Mouse (Mus musculus) kidney, embryonic 14.5 days (tissue): ENCODE measurements at regions not wholly inside any gene's neighbourhood (a gene's known extent, or its start where the extent isn't known, plus 50 kb on each side); places are given as distances from the start of the nearest gene placed in this dataset.

Experiments used
- ATAC-seq: fragments of 200-750 bp; cut with Nextera tagmentation; 2 replicates; pipeline ENCODE4 v1.8.0; 2017; ENCODE audit warnings: moderate number of reproducible peaks, mild to moderate bottlenecking, moderate TSS enrichment, moderate library complexity; ENCODE audit not compliant: low FRiP score, low TSS enrichment
- H3K27ac ChIP-seq: fragments of 300-500 bp; sonication (generic); 2 replicates; pipeline ENCODE4 v1.5.1; 2014; ENCODE audit warnings: low read depth, mild to moderate bottlenecking, low read length, moderate library complexity, mixed read lengths
- H3K27me3 ChIP-seq: fragments of 300-500 bp; sonication (generic); 2 replicates; pipeline ENCODE4 v1.6.1; 2014; ENCODE audit warnings: mild to moderate bottlenecking, low read length; ENCODE audit not compliant: control insufficient read depth, insufficient read depth
- H3K36me3 ChIP-seq: fragments of 300-500 bp; sonication (generic); 2 replicates; pipeline ENCODE4 v1.6.1; 2014; ENCODE audit warnings: low read length, mixed read lengths; ENCODE audit not compliant: control insufficient read depth, insufficient read depth
- H3K4me1 ChIP-seq: fragments of 300-500 bp; sonication (generic); 2 replicates; pipeline ENCODE4 v1.6.1; 2014; ENCODE audit warnings: low read length, mixed read lengths; ENCODE audit not compliant: control insufficient read depth, insufficient read depth
- H3K4me2 ChIP-seq: fragments of 300-500 bp; sonication (generic); replicated peaks from 2 replicates; pipeline ENCODE4 v1.6.1; 2014; ENCODE audit warnings: low read depth, mild to moderate bottlenecking, low read length
- H3K4me3 ChIP-seq: fragments of 300-500 bp; sonication (generic); 2 replicates; pipeline ENCODE4 v1.5.1; 2014; ENCODE audit warnings: mild to moderate bottlenecking, low read length
- H3K9ac ChIP-seq: fragments of 300-500 bp; sonication (generic); 2 replicates; pipeline ENCODE4 v1.6.1; 2014; ENCODE audit warnings: low read depth, mild to moderate bottlenecking, low read length, moderate library complexity
- H3K9me3 ChIP-seq: fragments of 300-500 bp; sonication (generic); 2 replicates; pipeline ENCODE4 v1.6.1; 2016; ENCODE audit warnings: low read length; ENCODE audit not compliant: control insufficient read depth
- WGBS: fragments of 180-500 bp; shearing (Covaris S2); extraction: QIAGEN DNeasy Blood & Tissue Kit; methylation state at CpG from one replicate; pipeline ENCODE4 v1.1.7; 2014; 5-methylcytosine and 5-hydroxymethylcytosine counted together

DNA sequence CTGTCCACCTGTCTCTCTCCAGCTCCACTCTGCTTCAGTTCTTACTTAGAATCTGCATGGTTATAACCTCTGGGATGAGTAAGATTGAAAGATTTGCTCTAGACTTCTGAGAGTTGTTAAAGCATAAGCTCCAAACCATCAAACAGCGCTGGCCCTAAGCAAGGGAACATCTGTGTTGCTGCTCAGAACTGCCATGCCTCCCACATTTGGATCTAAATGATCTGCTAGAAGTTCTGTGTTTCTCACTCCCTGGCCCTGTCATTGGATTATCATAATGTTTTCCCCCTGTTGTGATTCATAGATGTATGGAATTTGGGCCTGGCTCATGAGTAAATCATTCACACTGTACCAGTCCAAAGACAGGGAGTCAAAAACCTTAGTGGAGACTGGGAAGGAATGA lies 448.1 kb downstream of the 1190002N15Rik start:
- WGBS = 86% methylated on average over 1 of the region's 1 CpGs
- Histone ChIP-seq H3K4me3 (no peak overlapping the region), H3K4me2 (no peak overlapping the region), H3K9me3 (no peaks in the 10 kb centered on the region), H3K4me1 (no peaks in the 10 kb centered on the region), H3K9ac (no peak overlapping the region), H3K36me3 (no peaks in the 10 kb centered on the region), H3K27ac (no peak overlapping the region), H3K27me3 (no peaks in the 10 kb centered on the region)
- no peak for ATAC-seq

GRCm38 (mm10) chr9:94083629-94084411 lies 454.1 kb downstream of the 1190002N15Rik start:
- no peak for ATAC-seq
- H3K4me1 ChIP-seq = no peaks in the 10 kb centered on the region
- H3K9me3 ChIP-seq = no peaks in the 10 kb centered on the region
- H3K27me3 ChIP-seq = no peaks in the 10 kb centered on the region
- H3K9ac ChIP-seq = no peak overlapping the region
- no peak overlapping the region for H3K4me3 ChIP-seq
- no peak overlapping the region for H3K4me2 ChIP-seq
- WGBS = 84% methylated on average over 3 of the region's 3 CpGs
- H3K27ac ChIP-seq = no peak overlapping the region
- H3K36me3 ChIP-seq = no peaks in the 10 kb centered on the region

DNA sequence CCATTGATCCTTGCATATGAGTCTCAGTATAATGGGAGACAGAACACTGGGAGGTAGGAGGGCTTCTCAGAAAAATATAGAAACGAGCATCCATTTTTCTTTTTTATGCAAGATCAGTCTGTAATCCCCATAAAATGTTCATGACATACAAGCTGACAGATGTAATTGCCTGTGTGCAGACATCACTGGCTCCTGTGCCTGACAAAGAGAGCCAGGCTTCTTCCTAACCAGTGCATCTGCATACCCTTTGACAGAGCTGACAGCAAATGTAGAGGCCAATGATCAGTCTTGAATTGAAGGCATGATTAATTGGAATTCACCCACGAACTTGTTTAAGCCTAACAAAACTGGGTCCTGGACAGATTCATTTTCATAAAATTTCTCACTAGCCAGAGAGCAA lies 463.0 kb downstream of the 1190002N15Rik start:
- 40% methylated on average over 2 of the region's 2 CpGs for WGBS
- H3K36me3 ChIP-seq = no peaks in the 10 kb centered on the region
- H3K27ac ChIP-seq = no peak overlapping the region
- H3K4me1 ChIP-seq = no peaks in the 10 kb centered on the region
- no peak overlapping the region for H3K4me3 ChIP-seq
- no peaks in the 10 kb centered on the region for H3K27me3 ChIP-seq
- no peak for ATAC-seq
- H3K4me2 ChIP-seq = no peak overlapping the region
- H3K9me3 ChIP-seq = no peaks in the 10 kb centered on the region
- no peak overlapping the region for H3K9ac ChIP-seq

DNA sequence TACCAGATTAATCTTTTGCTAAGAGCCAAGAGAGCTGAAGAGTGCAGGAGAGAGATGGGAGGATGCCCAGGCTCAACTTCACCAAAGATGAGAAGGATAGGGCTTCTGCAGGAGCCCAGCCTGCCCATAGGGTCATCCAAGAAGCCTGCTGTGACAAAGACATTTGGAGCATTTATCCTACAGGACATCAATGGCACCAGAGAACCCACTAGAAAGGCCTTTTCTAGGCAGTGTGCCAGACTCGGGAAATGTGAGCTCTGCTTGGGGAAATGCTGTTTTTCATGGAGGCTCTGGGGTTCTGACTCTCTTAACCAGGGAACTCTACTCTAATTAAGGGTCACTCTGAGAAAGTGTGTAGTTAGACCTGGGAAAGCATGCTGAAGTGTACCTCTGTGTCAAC lies 470.8 kb downstream of the 1190002N15Rik start:
- no peak overlapping the region for H3K27ac ChIP-seq
- no peak overlapping the region for H3K4me3 ChIP-seq
- H3K36me3 ChIP-seq = no peaks in the 10 kb centered on the region
- H3K4me1 ChIP-seq = no peaks in the 10 kb centered on the region
- H3K4me2 ChIP-seq = no peak overlapping the region
- no peak overlapping the region for H3K9ac ChIP-seq
- no peak for ATAC-seq
- WGBS = 64% methylated on average over 1 of the region's 1 CpGs
- H3K9me3 ChIP-seq = no peaks in the 10 kb centered on the region
- no peaks in the 10 kb centered on the region for H3K27me3 ChIP-seq

GRCm38 (mm10) chr9:94053229-94053628 lies 484.7 kb downstream of the 1190002N15Rik start:
- H3K4me3 ChIP-seq = no peak overlapping the region
- no peak for ATAC-seq
- no peaks in the 10 kb centered on the region for H3K36me3 ChIP-seq
- no peak overlapping the region for H3K9ac ChIP-seq
- no peaks in the 10 kb centered on the region for H3K27me3 ChIP-seq
- H3K9me3 ChIP-seq = no peaks in the 10 kb centered on the region
- H3K4me2 ChIP-seq = no peak overlapping the region
- no peaks in the 10 kb centered on the region for H3K4me1 ChIP-seq
- WGBS = 87% methylated on average over 4 of the region's 4 CpGs
- H3K27ac ChIP-seq = no peak overlapping the region

DNA sequence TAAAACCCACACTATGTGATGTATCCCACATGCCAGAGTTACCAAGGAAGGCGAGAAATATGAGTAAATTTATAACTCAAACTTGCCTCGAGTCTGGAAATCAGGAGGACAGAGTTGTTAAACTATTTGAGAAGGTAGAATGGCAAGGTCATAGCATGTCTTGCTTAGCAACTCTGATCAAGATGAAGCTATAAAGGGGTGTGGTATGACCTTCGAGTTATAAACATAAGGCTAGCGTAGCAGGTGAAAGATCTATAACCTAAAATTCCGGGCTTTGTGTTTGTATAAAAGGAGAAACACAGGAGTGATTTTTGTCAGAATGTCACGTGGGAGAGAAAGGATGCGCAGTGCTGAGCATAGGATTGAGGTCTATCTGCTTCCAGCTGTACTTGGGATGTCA lies 490.0 kb downstream of the 1190002N15Rik start:
- no peak overlapping the region for H3K27ac ChIP-seq
- WGBS = 83% methylated on average over 7 of the region's 7 CpGs
- ATAC-seq = no peak

DNA sequence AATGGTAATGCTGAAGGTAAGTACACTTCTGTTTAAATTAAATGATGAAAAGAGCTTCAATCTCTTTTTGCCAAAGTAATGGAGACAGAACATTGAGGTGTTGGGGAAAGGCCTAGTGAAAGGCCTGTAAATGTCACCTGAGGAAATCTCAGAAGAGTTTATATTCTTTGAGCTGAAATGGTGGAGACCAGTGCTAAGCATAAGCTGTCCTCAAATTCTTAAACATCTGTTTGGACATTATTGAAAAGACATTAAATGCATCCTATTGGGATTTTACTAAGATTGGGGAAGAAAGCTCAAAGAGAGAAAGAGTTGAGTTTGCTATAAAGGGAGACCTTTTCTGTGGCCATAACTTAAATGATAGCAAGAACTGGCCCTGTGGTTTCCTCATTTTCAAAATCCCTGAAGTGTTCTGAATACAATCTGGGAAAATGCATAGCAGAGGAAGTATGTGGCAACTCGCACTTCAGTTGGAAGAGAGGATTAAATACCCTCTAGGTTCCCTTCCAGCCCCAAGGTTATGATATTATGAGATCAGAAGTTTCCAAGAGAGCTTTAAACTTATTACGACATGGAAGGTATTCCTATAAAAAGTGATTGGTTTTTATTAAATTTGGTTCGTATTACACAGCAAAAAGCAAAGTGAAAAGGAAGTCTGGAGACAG lies 492.3 kb downstream of the 1190002N15Rik start:
- H3K4me2 ChIP-seq = no peak overlapping the region
- H3K4me1 ChIP-seq = no peaks in the 10 kb centered on the region
- H3K27me3 ChIP-seq = no peaks in the 10 kb centered on the region
- no peaks in the 10 kb centered on the region for H3K36me3 ChIP-seq
- no peak overlapping the region for H3K27ac ChIP-seq
- no peak overlapping the region for H3K9ac ChIP-seq
- no peak overlapping the region for H3K4me3 ChIP-seq
- 81% methylated on average over 3 of the region's 3 CpGs for WGBS
- no peak for ATAC-seq
- no peaks in the 10 kb centered on the region for H3K9me3 ChIP-seq

More for the DNA sequence above, 490.0 kb downstream of the 1190002N15Rik start:
- Histone ChIP-seq H3K4me2 (no peak overlapping the region), H3K36me3 (no peaks in the 10 kb centered on the region), H3K4me3 (no peak overlapping the region), H3K9me3 (no peaks in the 10 kb centered on the region), H3K4me1 (no peaks in the 10 kb centered on the region), H3K27me3 (no peaks in the 10 kb centered on the region), H3K9ac (no peak overlapping the region)

- Histone ChIP-seq H3K9me3 (no peaks in the 10 kb centered on the region), H3K4me2 (no peak overlapping the region), H3K36me3 (no peaks in the 10 kb centered on the region), H3K4me1 (no peaks in the 10 kb centered on the region), H3K9ac (no peak overlapping the region), H3K4me3 (no peak overlapping the region), H3K27me3 (no peaks in the 10 kb centered on the region), H3K27ac (no peak overlapping the region)
- WGBS = 79% methylated on average over 3 of the region's 3 CpGs
- no peak for ATAC-seq
These were observed 514.1 kb downstream of the 1190002N15Rik start for GRCm38 (mm10) chr9:94023761-94024160.

GRCm38 (mm10) chr9:94021293-94021903 lies 516.5 kb downstream of the 1190002N15Rik start:
- Histone ChIP-seq H3K4me3 (no peak overlapping the region), H3K9ac (no peak overlapping the region), H3K36me3 (no peaks in the 10 kb centered on the region), H3K9me3 (no peaks in the 10 kb centered on the region), H3K4me2 (no peak overlapping the region), H3K27me3 (no peaks in the 10 kb centered on the region), H3K4me1 (no peaks in the 10 kb centered on the region), H3K27ac (no peak overlapping the region)
- 73% methylated on average over 1 of the region's 1 CpGs for WGBS
- no peak for ATAC-seq
